Mouse (Mus musculus): ENCODE results near the gene Zbtb8b. TPM values are rescaled to one million over a fixed set of nuclear protein-coding genes. Genes with fewer than 3 reads are reported as not detected.
"Not testable (repeated sequence)": the region's sequence is repeated elsewhere in the genome, so short reads cannot be mapped to it uniquely, and the experiment has no call there.

The Zbtb8b gene
- total RNA-seq, 2 experiments from 2014 or later = not detected

- no peak for ATAC-seq (replicated peaks; ENCODE audit: poor library complexity, severe bottlenecking)
Measured at GRCm38 (mm10) chr4:129418321-129418720, 22.3 kb downstream of the Zbtb8b start.

- ATAC-seq (replicated peaks; ENCODE audit: poor library complexity, severe bottlenecking) = no peak
Measured at GRCm38 (mm10) chr4:129416478-129416877, 24.2 kb downstream of the Zbtb8b start.

- no peak for ATAC-seq (replicated peaks; ENCODE audit: poor library complexity, severe bottlenecking)
Measured at GRCm38 (mm10) chr4:129415892-129416291, 24.8 kb downstream of the Zbtb8b start.

GRCm38 (mm10) chr4:129410991-129411390 lies 29.7 kb downstream of the Zbtb8b start:
- no peak for ATAC-seq (replicated peaks; ENCODE audit: poor library complexity, severe bottlenecking)

GRCm38 (mm10) chr4:129410532-129410931 lies 30.1 kb downstream of the Zbtb8b start:
- not testable (repeated sequence) for ATAC-seq (replicated peaks; ENCODE audit: poor library complexity, severe bottlenecking)

- ATAC-seq (replicated peaks; ENCODE audit: poor library complexity, severe bottlenecking) = peak; percentile 98
Measured at GRCm38 (mm10) chr4:129406447-129406846, 34.2 kb downstream of the Zbtb8b start.

- ATAC-seq (replicated peaks; ENCODE audit: poor library complexity, severe bottlenecking) = no peak
Measured at GRCm38 (mm10) chr4:129399813-129400212, 40.8 kb downstream of the Zbtb8b start.

- no peak for ATAC-seq (replicated peaks; ENCODE audit: poor library complexity, severe bottlenecking)
Measured at GRCm38 (mm10) chr4:129396960-129397359, 43.7 kb downstream of the Zbtb8b start.

- ATAC-seq (replicated peaks; ENCODE audit: poor library complexity, severe bottlenecking) = peak; percentile 75
Measured at GRCm38 (mm10) chr4:129394089-129394870, 46.4 kb downstream of the Zbtb8b start.

- ATAC-seq (replicated peaks; ENCODE audit: poor library complexity, severe bottlenecking) = no peak
Measured at GRCm38 (mm10) chr4:129390936-129391557, 49.6 kb downstream of the Zbtb8b start.

- ATAC-seq (replicated peaks; ENCODE audit: poor library complexity, severe bottlenecking) = no peak
Measured at GRCm38 (mm10) chr4:129390216-129390743, 50.4 kb downstream of the Zbtb8b start.

GRCm38 (mm10) chr4:129388404-129388803 lies 52.2 kb downstream of the Zbtb8b start:
- no peak for ATAC-seq (replicated peaks; ENCODE audit: poor library complexity, severe bottlenecking)

GRCm38 (mm10) chr4:129386989-129387388 lies 53.7 kb downstream of the Zbtb8b start:
- no peak for ATAC-seq (replicated peaks; ENCODE audit: poor library complexity, severe bottlenecking)

GRCm38 (mm10) chr4:129386269-129386946 lies 54.2 kb downstream of the Zbtb8b start:
- no peak for ATAC-seq (replicated peaks; ENCODE audit: poor library complexity, severe bottlenecking)

- peak; percentile 20 for ATAC-seq (replicated peaks; ENCODE audit: poor library complexity, severe bottlenecking)
Measured at GRCm38 (mm10) chr4:129385685-129386084, 55.0 kb downstream of the Zbtb8b start.

- no peak for ATAC-seq (replicated peaks; ENCODE audit: poor library complexity, severe bottlenecking)
Measured at GRCm38 (mm10) chr4:129384440-129384839, 56.2 kb downstream of the Zbtb8b start.

- ATAC-seq (replicated peaks; ENCODE audit: poor library complexity, severe bottlenecking) = no peak
Measured at GRCm38 (mm10) chr4:129383586-129383985, 57.1 kb downstream of the Zbtb8b start.

- no peak for ATAC-seq (replicated peaks; ENCODE audit: poor library complexity, severe bottlenecking)
Measured at GRCm38 (mm10) chr4:129382488-129382887, 58.2 kb downstream of the Zbtb8b start.

- ATAC-seq (replicated peaks; ENCODE audit: poor library complexity, severe bottlenecking) = no peak
Measured at GRCm38 (mm10) chr4:129382029-129382428, 58.6 kb downstream of the Zbtb8b start.

- ATAC-seq (replicated peaks; ENCODE audit: poor library complexity, severe bottlenecking) = no peak
Measured at GRCm38 (mm10) chr4:129381148-129381547, 59.5 kb downstream of the Zbtb8b start.

GRCm38 (mm10) chr4:129379805-129380204 lies 60.8 kb downstream of the Zbtb8b start:
- no peak for ATAC-seq (replicated peaks; ENCODE audit: poor library complexity, severe bottlenecking)

All from granulocyte monocyte progenitor cell, adult 5-6 weeks (primary cell).